In genomic region chr15:99248972-99249371, GRCm38 (mm10) we compare ENCODE assay signal across 13 mouse cellular contexts. TPM values are rescaled to one million over a fixed set of nuclear protein-coding genes. Genes with fewer than 3 reads are reported as not detected.
DNase-seq lines count a peak whose midpoint lies in the region; ATAC-seq and TF ChIP-seq lines count a peak whose summit lies in the region.
"Had no signal": no experiment of that assay in that cellular context is flagged by ENCODE, and none has a peak within 500 bp of the region (broad histone marks: within the 10 kb centered on the region; RNA-seq: fewer than 3 reads in every experiment).

No protein-coding gene starts in this region.

- peak; percentile 87; the same call in 1 of the 2 replicates for TF ChIP-seq EP300 in heart, postnatal 0 days (IDR thresholded peaks at IDR 0.05; ENCODE audit: low read depth)

- 25% methylated on average over 8 of the region's 9 CpGs for WGBS in heart, postnatal 0 days
- 30% methylated on average over 9 of the region's 9 CpGs for WGBS in olfactory bulb, adult 2 months

- no peaks in the 10 kb centered on the region for H3K9me3 ChIP-seq in heart, postnatal 0 days (replicated peaks; ENCODE audit: control insufficient read depth, low read length)

- peak overlapping the region; percentile 34 for H3K4me3 ChIP-seq in heart, postnatal 0 days (ENCODE audit: low read depth, low read length)
- H3K4me3 ChIP-seq in olfactory bulb, adult 2 months (ENCODE audit: insufficient read depth, low read depth, low read length), result 0 out of 2 replicates have a peak overlapping the region, but pooled peaks have one; percentile 11

- H3K36me3 ChIP-seq in heart, postnatal 0 days (replicated peaks; ENCODE audit: control insufficient read depth, insufficient read depth, low read length), result peaks cover 43% of the 10 kb centered on the region

- peak; percentile 48 to 50 for DNase-seq in cerebellum, postnatal 25 days
- peak; percentile 82 to 87 for DNase-seq in frontal cortex, adult 2 months (ENCODE audit: extremely low spot score in 1 of 2, low spot score in 1 of 2)
- peak; percentile 91 for DNase-seq in heart, postnatal 0 days (ENCODE audit: low spot score)
- no peak for DNase-seq in lung, postnatal 4 days
- DNase-seq in yolk sac, embryonic 10.5 days (ENCODE audit: low spot score), result no peak
- no peak for DNase-seq in lung, postnatal 36 days
- DNase-seq: cerebellum, postnatal 36 days; kidney, adult 11 months had no signal

- peak overlapping the region; percentile 92 for H3K27ac ChIP-seq in heart, postnatal 0 days (ENCODE audit: low read depth)
- H3K27ac ChIP-seq in olfactory bulb, adult 2 months (ENCODE audit: insufficient read depth, low read depth, low read length), result peak overlapping the region; percentile 93

- H3K27me3 ChIP-seq in heart, postnatal 0 days (ENCODE audit: control insufficient read depth, insufficient read depth, low read length), result no peaks in the 10 kb centered on the region

- peak overlapping the region; percentile 61 for H3K4me2 ChIP-seq in heart, postnatal 0 days (ENCODE audit: low read depth, low read length)

- TF ChIP-seq CTCF in heart, postnatal 0 days (IDR thresholded peaks at IDR 0.05; ENCODE audit: low read depth), result peak; percentile 43
- TF ChIP-seq CTCF in olfactory bulb, adult 2 months (IDR thresholded peaks at IDR 0.05; ENCODE audit: insufficient read depth, low read depth, low read length), result no peak

- H3K4me1 ChIP-seq in heart, postnatal 0 days (ENCODE audit: control insufficient read depth, insufficient read depth), result peaks cover 37% of the 10 kb centered on the region
- peaks cover 40% of the 10 kb centered on the region for H3K4me1 ChIP-seq in olfactory bulb, adult 2 months (ENCODE audit: control insufficient read depth, insufficient read depth, low read length)

- H3K9ac ChIP-seq in heart, postnatal 0 days (replicated peaks; ENCODE audit: low read depth, low read length), result peak overlapping the region; percentile 50

- no peak for TF ChIP-seq POLR2A in olfactory bulb, adult 2 months (IDR thresholded peaks at IDR 0.05; ENCODE audit: insufficient read depth, low read depth, low read length)

- ATAC-seq in cerebellum, adult (ENCODE audit: insufficient number of reproducible peaks, low FRiP score, low TSS enrichment), result no peak
- ATAC-seq in heart, postnatal 0 days (ENCODE audit: insufficient read depth, low read depth), result peak; percentile 49
- ATAC-seq: forebrain, embryonic 16.5 days had no signal

RNA-seq across cellular contexts. Expression of gene Mcrs1, which starts 2.8 kb away (rescaled TPM):
- 121 and 122 TPM in 2 replicates for polyA plus RNA-seq in frontal cortex, adult 2 months (2012; rRNA removed)
- 211 and 235 TPM in 2 replicates for total RNA-seq in heart, postnatal 0 days (2014; rRNA removed; ENCODE audit: low replicate concordance)
- polyA plus RNA-seq in heart, postnatal 0 days (2015; fragmentation: Nextera tagmentation; extraction: Ambion mirVana), result 128 and 141 TPM in 2 replicates
- not detected in 2 replicates for polyA plus RNA-seq in olfactory bulb, adult 2 months (2012; ENCODE audit: insufficient read depth, insufficient read length, low replicate concordance, missing spikeins)

RNA-seq across cellular contexts. Expression of gene Kcnh3, which starts 24.3 kb away (rescaled TPM):
- 166 and 196 TPM in 2 replicates for polyA plus RNA-seq in frontal cortex, adult 2 months (2012; rRNA removed)
- 0.19 and 2.0 TPM in 2 replicates for total RNA-seq in heart, postnatal 0 days (2014; rRNA removed; ENCODE audit: low replicate concordance)
- 0.07 and 0.08 TPM in 2 replicates for polyA plus RNA-seq in heart, postnatal 0 days (2015; fragmentation: Nextera tagmentation; extraction: Ambion mirVana)
- polyA plus RNA-seq in olfactory bulb, adult 2 months (2012; ENCODE audit: insufficient read depth, insufficient read length, low replicate concordance, missing spikeins), result not detected in 2 replicates
- total RNA-seq: monocyte, adult 5-6 weeks had no signal

RNA-seq across cellular contexts. Expression of gene Prpf40b, which starts 45.9 kb away (rescaled TPM):
- 163 and 182 TPM in 2 replicates for polyA plus RNA-seq in frontal cortex, adult 2 months (2012; rRNA removed)
- total RNA-seq in heart, postnatal 0 days (2014; rRNA removed; ENCODE audit: low replicate concordance), result 25.4 and 26.9 TPM in 2 replicates
- polyA plus RNA-seq in heart, postnatal 0 days (2015; fragmentation: Nextera tagmentation; extraction: Ambion mirVana), result 27.4 and 29.3 TPM in 2 replicates
- polyA plus RNA-seq in olfactory bulb, adult 2 months (2012; ENCODE audit: insufficient read depth, insufficient read length, low replicate concordance, missing spikeins), result not detected in 2 replicates

RNA-seq across cellular contexts. Expression of gene Fam186b, which starts 46.7 kb away (rescaled TPM):
- 1.5 and 1.7 TPM in 2 replicates for polyA plus RNA-seq in frontal cortex, adult 2 months (2012; rRNA removed)
- not detected in 2 replicates for total RNA-seq in heart, postnatal 0 days (2014; rRNA removed; ENCODE audit: low replicate concordance)
- 0.07 and 0.22 TPM in 2 replicates for polyA plus RNA-seq in heart, postnatal 0 days (2015; fragmentation: Nextera tagmentation; extraction: Ambion mirVana)
- polyA plus RNA-seq in olfactory bulb, adult 2 months (2012; ENCODE audit: insufficient read depth, insufficient read length, low replicate concordance, missing spikeins), result not detected in 2 replicates
- total RNA-seq: monocyte, adult 5-6 weeks had no signal
- polyA plus RNA-seq: C2C12 had no signal

Comparison
In these comparisons a context has a peak if more than half of its experiments do, and no peak if none do; other contexts are left out.
1. DNase-seq: peak in cerebellum, postnatal 25 days (2 of 2), frontal cortex, adult 2 months (2 of 2) and heart, postnatal 0 days (single experiment); none in lung, postnatal 4 days (0 of 2), yolk sac, embryonic 10.5 days (single experiment) and lung, postnatal 36 days (single experiment).